Mouse (Mus musculus) forebrain, embryonic 14.5 days (tissue): ENCODE measurements around the gene Kctd21. TPM values are rescaled to one million over a fixed set of nuclear protein-coding genes. Genes with fewer than 3 reads are reported as not detected.

Experiments used
- ATAC-seq: fragments of 200-750 bp; cut with Nextera tagmentation; 2 replicates; pipeline ENCODE4 v1.8.0; 2017; ENCODE audit warnings: mild to moderate bottlenecking, moderate library complexity
- DNase-seq: peaks from one replicate; pipeline ENCODE4 v3.0.0-alpha.2; 2015; ENCODE audit warnings: low spot score
- H3K27ac ChIP-seq: fragments of 300-500 bp; sonication (generic); 2 replicates; pipeline ENCODE4 v1.5.1; 2014; ENCODE audit warnings: low read depth, mild to moderate bottlenecking, control low read depth, low read length, moderate library complexity
- H3K27me3 ChIP-seq: fragments of 300-500 bp; sonication (generic); replicated peaks from 2 replicates; pipeline ENCODE4 v1.6.1; 2014; ENCODE audit warnings: low read length, control low read depth, mixed read lengths; ENCODE audit not compliant: control insufficient read depth, insufficient read depth
- H3K36me3 ChIP-seq: fragments of 300-500 bp; sonication (generic); 2 replicates; pipeline ENCODE4 v1.6.1; 2014; ENCODE audit warnings: low read length, control low read depth; ENCODE audit not compliant: control insufficient read depth, insufficient read depth
- H3K4me1 ChIP-seq: fragments of 300-500 bp; sonication (generic); 2 replicates; pipeline ENCODE4 v1.6.1; 2014; ENCODE audit warnings: antibody characterized with exemption, low read length, control low read depth; ENCODE audit not compliant: control insufficient read depth, insufficient read depth
- H3K4me2 ChIP-seq: fragments of 300-500 bp; sonication (generic); 2 replicates; pipeline ENCODE4 v1.6.1; 2014; ENCODE audit warnings: mild to moderate bottlenecking, control low read depth, low read length
- H3K4me3 ChIP-seq: fragments of 300-500 bp; sonication (generic); 2 replicates; pipeline ENCODE4 v1.5.1; 2014; ENCODE audit warnings: low read depth, low read length, control low read depth
- H3K9ac ChIP-seq: fragments of 300-500 bp; sonication (generic); 2 replicates; pipeline ENCODE4 v1.6.1; 2014; ENCODE audit warnings: mild to moderate bottlenecking, low read length, control low read depth, moderate library complexity
- H3K9me3 ChIP-seq: fragments of 300-500 bp; sonication (generic); replicated peaks from 2 replicates; pipeline ENCODE4 v1.6.1; 2016; ENCODE audit warnings: low read length, control low read depth, mixed read lengths; ENCODE audit not compliant: control insufficient read depth
- WGBS: fragments of 180-500 bp; shearing (Covaris S2); extraction: QIAGEN DNeasy Blood & Tissue Kit; methylation state at CpG from one replicate; pipeline ENCODE4 v1.1.7; 2014; 5-methylcytosine and 5-hydroxymethylcytosine counted together
- polyA plus RNA-seq: library from polyadenylated mRNA; unstranded; fragments of >200 nt; fragmentation: Nextera tagmentation; extraction: Ambion mirVana; gene quantifications from 2 replicates; pipeline ENCODE4 v1.2.1, GENCODE M21; 2014

Kctd21 gene
- polyA plus RNA-seq, 1 experiment from 2014 or later, result 7.5 TPM

DNA sequence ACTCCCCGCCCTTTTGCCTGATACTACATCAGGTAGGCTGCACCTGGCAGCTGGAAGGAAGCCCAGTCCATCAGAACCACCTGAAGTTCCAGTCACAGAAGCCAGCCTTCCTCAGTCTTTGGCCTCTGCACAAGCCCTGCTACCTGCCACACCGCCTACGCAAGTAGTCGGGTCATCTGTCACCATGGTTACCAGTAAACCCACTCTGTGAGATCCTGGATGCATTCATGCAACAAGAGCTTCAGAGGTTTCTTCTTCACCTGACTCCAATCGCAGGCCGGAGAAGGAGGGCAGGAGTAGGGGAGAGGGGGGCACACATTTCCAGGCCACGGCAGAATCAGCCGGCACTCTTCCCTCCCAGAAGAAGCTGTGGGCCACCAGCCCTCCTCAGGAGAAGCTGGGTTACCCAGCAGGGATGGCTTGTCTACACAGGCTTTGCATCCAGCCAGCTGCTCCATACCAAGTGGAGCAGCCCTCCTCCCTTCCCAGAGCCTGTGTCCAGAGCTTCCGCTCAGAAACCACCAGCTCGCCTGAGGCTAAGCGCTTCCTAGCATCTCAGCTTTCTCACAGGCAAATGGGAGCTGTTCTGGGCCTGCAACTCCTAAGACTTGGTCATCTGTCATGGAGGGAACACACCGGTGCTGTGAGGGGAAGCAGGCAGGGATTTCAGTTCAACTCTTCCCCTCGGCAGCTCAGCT lies 3.1 kb upstream of the Kctd21 start:
- Histone ChIP-seq H3K27me3 (peaks cover 25% of the 10 kb centered on the region), H3K9ac (no peak overlapping the region), H3K27ac (no peak overlapping the region), H3K4me2 (no peak overlapping the region), H3K9me3 (no peaks in the 10 kb centered on the region), H3K4me1 (peaks cover 12% of the 10 kb centered on the region), H3K36me3 (no peaks in the 10 kb centered on the region), H3K4me3 (no peak overlapping the region)
- ATAC-seq (no peak), DNase-seq (no peak)
- WGBS, result 75% methylated on average over 13 of the region's 13 CpGs

GRCm38 (mm10) chr7:97329676-97330075 lies 2.5 kb upstream of the Kctd21 start:
- no peak for DNase-seq
- H3K4me2 ChIP-seq, result no peak overlapping the region
- H3K4me1 ChIP-seq, result peaks cover 12% of the 10 kb centered on the region
- no peak for ATAC-seq
- 86% methylated on average over 3 of the region's 3 CpGs for WGBS
- no peak overlapping the region for H3K27ac ChIP-seq
- 0 out of 2 replicates have a peak overlapping the region, but pooled peaks have one; percentile 5 for H3K9ac ChIP-seq
- H3K9me3 ChIP-seq, result no peaks in the 10 kb centered on the region
- H3K27me3 ChIP-seq, result peaks cover 24% of the 10 kb centered on the region
- no peak overlapping the region for H3K4me3 ChIP-seq
- no peaks in the 10 kb centered on the region for H3K36me3 ChIP-seq

DNA sequence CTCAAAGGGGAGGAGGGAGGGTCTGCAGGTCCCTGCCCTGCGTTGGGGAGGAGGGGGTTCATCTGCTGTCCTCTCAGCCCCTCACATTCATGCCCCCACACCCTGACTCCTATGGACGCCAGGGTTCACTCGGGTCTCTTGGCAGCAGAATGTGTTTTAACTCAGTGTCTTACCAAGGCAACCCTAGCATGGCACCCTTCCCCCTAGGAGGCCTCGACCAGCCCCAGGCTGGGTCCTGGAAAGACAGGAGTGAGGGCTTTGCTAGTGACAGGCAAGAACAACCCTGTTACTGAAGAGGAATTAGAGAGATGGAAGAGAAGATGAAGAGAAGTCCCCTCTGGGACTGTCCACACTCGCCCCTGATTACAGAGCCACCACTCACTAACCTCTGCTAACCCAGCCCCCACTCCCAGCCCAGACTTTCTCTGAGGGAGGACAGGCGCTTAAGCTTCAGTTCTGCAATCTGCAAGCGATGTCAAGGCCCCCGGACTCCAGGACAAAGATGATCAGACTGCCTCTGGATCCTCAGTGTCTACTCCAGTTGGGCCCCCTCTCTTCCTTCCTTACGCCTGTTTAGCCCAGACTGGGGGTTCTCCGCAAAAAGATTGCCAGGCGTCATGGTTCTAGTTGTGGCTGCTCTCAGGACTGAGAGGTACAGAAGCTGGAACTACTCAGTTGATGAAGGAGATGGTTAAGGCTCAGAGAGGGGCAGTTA lies 1.0 kb upstream of the Kctd21 start:
- Histone ChIP-seq H3K4me2 (peak overlapping the region; percentile 61), H3K9me3 (no peaks in the 10 kb centered on the region), H3K27ac (no peak overlapping the region), H3K4me3 (peak overlapping the region; percentile 77), H3K4me1 (peaks cover 12% of the 10 kb centered on the region), H3K27me3 (peaks cover 10% of the 10 kb centered on the region; the same call in 1 of the 2 replicates), H3K36me3 (no peaks in the 10 kb centered on the region), H3K9ac (peak overlapping the region; percentile 74)
- DNase-seq (no peak), ATAC-seq (no peak)
- 66% methylated on average over 11 of the region's 11 CpGs for WGBS

DNA sequence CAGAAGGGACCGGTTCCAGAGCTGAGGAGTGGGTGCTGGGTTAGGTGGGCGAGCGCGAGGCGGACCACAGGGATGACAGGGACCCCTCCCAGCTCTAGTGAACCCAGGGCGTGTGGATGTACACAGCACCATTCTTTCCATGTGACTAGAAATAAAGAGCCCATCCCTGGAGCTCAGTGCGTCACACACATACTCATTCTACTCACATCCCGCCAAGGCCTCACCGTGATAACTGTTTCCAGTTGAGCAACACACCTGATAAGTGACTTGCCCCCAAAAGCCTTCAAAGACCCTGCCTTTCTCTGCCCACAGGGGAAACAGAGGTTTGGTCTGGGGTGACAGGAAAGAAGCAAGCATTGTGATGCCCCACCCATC lies 527 bp downstream of the Kctd21 start:
- Histone ChIP-seq H3K9ac (peak overlapping the region; percentile 76), H3K4me2 (peak overlapping the region; percentile 65), H3K4me3 (peak overlapping the region; percentile 77), H3K27me3 (no peaks in the 10 kb centered on the region), H3K4me1 (peaks cover 12% of the 10 kb centered on the region), H3K27ac (peak overlapping the region; percentile 33; the same call in 1 of the 2 replicates), H3K36me3 (no peaks in the 10 kb centered on the region), H3K9me3 (no peaks in the 10 kb centered on the region)
- 1% methylated on average over 9 of the region's 9 CpGs for WGBS
- DNase-seq, result no peak
- no peak for ATAC-seq

GRCm38 (mm10) chr7:97333113-97333898 lies 1.2 kb downstream of the Kctd21 start:
- WGBS, result 82% methylated on average over 6 of the region's 6 CpGs
- peak overlapping the region; percentile 65 for H3K4me2 ChIP-seq
- no peak for ATAC-seq

GRCm38 (mm10) chr7:97334406-97334805 lies 2.3 kb downstream of the Kctd21 start:
- H3K4me3 ChIP-seq, result no peak overlapping the region
- WGBS, result 87% methylated on average over 2 of the region's 2 CpGs
- no peak overlapping the region for H3K4me2 ChIP-seq
- H3K4me1 ChIP-seq, result peaks cover 12% of the 10 kb centered on the region
- no peak overlapping the region for H3K9ac ChIP-seq
- no peak overlapping the region for H3K27ac ChIP-seq
- H3K27me3 ChIP-seq, result no peaks in the 10 kb centered on the region
- H3K9me3 ChIP-seq, result no peaks in the 10 kb centered on the region
- no peak for DNase-seq
- no peak for ATAC-seq
- H3K36me3 ChIP-seq, result no peaks in the 10 kb centered on the region

More at GRCm38 (mm10) chr7:97333113-97333898, 1.2 kb downstream of the Kctd21 start:
- Histone ChIP-seq H3K9ac (peak overlapping the region; percentile 76; the same call in 1 of the 2 replicates), H3K27ac (no peak overlapping the region), H3K9me3 (no peaks in the 10 kb centered on the region), H3K36me3 (no peaks in the 10 kb centered on the region), H3K4me1 (peaks cover 12% of the 10 kb centered on the region), H3K27me3 (no peaks in the 10 kb centered on the region), H3K4me3 (peak overlapping the region; percentile 77)
- no peak for DNase-seq

DNA sequence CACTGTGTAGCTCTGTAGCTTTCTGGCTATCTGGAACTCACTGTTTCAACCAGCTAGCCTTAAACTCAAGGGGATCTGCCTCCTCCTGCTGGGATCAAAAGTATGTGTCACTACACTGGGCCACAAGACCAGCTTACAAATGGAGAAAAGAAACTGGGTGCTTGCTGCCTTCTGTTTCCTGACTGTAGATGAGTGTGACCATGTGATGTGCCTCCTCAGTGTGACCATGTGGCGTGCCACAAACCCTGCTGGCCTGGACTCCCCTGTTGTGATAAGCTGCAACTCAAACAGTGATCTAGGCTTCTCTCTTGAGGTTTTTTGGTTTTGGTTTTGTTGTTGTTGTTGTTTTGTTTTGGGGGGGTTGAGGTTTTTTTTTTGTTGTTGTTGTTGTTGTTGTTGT lies 4.6 kb downstream of the Kctd21 start:
- no peaks in the 10 kb centered on the region for H3K36me3 ChIP-seq
- no peak for DNase-seq
- 84% methylated on average over 1 of the region's 1 CpGs for WGBS
- no peak overlapping the region for H3K9ac ChIP-seq
- H3K4me1 ChIP-seq, result peaks cover 7% of the 10 kb centered on the region
- no peak overlapping the region for H3K4me2 ChIP-seq
- no peak overlapping the region for H3K4me3 ChIP-seq
- no peak overlapping the region for H3K27ac ChIP-seq
- no peaks in the 10 kb centered on the region for H3K27me3 ChIP-seq
- no peaks in the 10 kb centered on the region for H3K9me3 ChIP-seq
- ATAC-seq, result no peak

DNA sequence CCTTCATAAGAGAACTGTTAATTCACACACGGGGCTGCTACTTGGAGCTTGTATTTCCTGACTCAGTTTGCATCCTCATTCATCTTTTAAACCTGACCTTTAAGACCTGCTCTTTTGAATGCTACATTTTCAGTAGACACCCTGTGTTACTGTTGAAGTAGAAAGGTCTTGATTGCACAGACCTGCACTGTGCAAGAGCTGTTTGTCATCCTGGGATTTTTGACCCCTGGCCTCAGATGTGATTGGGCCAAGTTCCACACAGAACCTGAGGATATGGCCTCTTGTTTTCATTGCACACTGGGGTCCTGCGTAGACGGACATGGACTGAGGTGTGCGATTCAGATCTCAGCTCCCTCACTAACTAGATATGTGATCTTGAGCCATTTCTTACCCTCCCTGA lies 6.5 kb downstream of the Kctd21 start:
- no peaks in the 10 kb centered on the region for H3K36me3 ChIP-seq
- H3K4me2 ChIP-seq, result no peak overlapping the region
- no peaks in the 10 kb centered on the region for H3K27me3 ChIP-seq
- DNase-seq, result no peak
- no peak overlapping the region for H3K9ac ChIP-seq
- H3K27ac ChIP-seq, result no peak overlapping the region
- H3K4me1 ChIP-seq, result no peaks in the 10 kb centered on the region; the same call in 1 of the 2 replicates
- H3K9me3 ChIP-seq, result no peaks in the 10 kb centered on the region
- ATAC-seq, result no peak
- WGBS, result 89% methylated on average over 4 of the region's 4 CpGs
- no peak overlapping the region for H3K4me3 ChIP-seq
